Mouse (Mus musculus) G1E-ER4 (cell line): ENCODE data around the gene Slmap. TPM values are rescaled to one million over a fixed set of nuclear protein-coding genes. Genes with fewer than 3 reads are reported as not detected.

Source experiments
- GATA1 ChIP-seq: IDR thresholded peaks from one replicate; pipeline ENCODE4 v1.8.0; 2012; ENCODE audit warnings: low read length, inconsistent platforms
- polyA plus RNA-seq: library from polyadenylated mRNA; stranded (reverse); fragments of >175 nt; gene quantifications from 2 replicates; pipeline ENCODE4 v1.2.3, GENCODE M21; 2012

The Slmap gene
- polyA plus RNA-seq, 1 experiment, result 67.3 TPM

DNA sequence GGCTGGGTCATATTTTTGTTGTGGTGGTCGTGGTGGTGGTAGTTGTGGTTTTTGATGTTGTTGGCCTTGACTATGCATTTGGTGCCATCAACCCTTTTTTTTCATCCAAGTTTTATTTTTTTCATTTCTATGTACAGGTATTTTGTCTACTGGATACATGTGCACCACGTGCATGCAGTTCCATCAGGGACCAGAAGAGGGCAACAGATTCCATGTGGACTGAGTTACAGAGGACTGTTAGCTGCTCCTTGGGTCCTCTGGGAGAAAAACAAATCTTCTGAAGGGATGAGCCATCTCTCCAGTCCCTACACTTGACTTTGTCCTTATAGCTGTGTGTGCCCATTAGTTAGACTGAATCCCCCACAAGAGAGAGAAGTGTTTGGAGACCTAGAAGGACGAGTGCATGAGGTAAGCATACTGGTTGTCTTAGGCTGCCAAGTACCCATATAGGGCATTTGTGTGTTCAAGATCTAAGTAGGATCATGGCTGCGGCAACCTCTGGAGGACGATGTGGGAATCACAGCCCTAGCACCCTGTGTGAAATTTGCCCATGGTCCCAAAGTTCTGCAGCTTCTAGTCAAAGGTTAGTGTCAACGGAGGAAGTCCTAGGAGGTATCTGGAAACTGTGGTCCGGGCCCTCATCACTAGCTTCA is 136.1 kb downstream of the Slmap start:
- TF ChIP-seq GATA1, result no peak

DNA sequence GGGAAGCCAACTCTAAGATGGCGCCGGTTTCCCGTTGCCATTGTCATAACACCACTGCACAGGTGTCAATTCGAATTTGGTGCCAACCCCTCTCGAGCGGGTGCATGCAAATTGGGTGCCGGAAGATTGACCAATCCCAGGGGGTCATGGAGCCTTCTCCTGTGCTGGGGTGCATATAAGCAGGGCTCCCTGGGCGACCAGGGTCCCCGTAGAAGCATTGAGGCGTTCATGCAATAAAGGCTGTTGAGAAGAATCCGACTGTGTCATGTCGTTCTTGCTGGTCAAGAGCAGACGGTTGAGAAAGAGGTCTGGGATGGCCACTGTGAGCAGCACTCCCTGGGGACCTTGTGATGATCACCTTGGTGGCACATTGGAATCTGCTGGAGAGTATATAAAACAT is 142.9 kb downstream of the Slmap start:
- TF ChIP-seq GATA1, result no peak

DNA sequence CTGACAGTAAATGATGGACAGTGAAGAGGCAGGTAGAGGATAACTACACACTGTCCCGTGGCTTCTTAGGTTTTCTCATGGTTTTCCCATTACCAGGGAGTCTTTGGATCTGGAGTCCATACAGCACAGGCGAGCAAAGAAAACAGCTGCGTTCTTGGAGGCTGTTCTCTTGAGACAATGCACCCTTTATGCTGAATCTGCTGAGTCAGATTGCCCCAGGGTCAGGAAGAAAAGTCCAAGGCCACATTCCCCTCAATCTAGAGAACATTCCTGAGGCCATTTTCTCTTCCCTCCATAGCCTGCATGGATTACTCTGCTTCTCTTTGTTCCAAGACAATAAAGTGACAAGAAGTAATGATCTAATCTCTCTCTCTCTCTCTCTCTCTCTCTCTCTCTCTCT is 155.7 kb downstream of the Slmap start:
- no peak for TF ChIP-seq GATA1

DNA sequence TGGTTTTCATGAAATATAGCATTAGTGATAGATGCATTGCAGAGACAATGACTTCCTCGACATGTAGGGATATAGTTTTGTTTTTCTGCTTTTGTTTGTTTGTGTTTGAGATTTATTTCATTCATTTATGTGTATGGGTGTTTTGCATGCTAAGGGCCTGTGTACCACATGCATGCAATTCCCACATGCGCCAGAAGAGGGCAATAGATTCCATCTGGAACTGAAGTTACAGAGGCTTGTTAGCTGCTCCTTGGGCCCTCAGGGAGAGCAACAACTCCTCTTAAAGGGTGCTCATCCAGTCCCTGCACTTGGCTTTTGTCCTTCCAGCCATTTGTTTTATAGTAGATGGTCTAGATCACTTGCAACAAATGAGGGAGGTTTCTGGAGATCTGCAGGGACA is 158.1 kb downstream of the Slmap start:
- TF ChIP-seq GATA1, result no peak

Other genes starting within 250 kb of the Slmap start
- 9.9 and 15.5 TPM in 2 replicates for gene Dennd6a, start 38.9 kb upstream of the Slmap start, polyA plus RNA-seq
- 196 and 223 TPM in 2 replicates for gene Arf4, start 103.1 kb upstream of the Slmap start, polyA plus RNA-seq
- 15.2 and 18.8 TPM in 2 replicates for gene Pde12, start 135.0 kb upstream of the Slmap start, polyA plus RNA-seq
- gene Dnah12, start 158.3 kb upstream of the Slmap start, polyA plus RNA-seq, result 0.01 TPM in 1 of 2 replicates, not detected in the other